Mouse (Mus musculus) thymus, adult 2 months (tissue): ENCODE results near the gene Clcn7.

Source experiments
- CTCF ChIP-seq: fragments of 200-500 bp; IDR thresholded peaks from 2 replicates; pipeline ENCODE4 v1.5.1; 2012; ENCODE audit warnings: mild to moderate bottlenecking, control low read depth, low read length, moderate library complexity, borderline replicate concordance; ENCODE audit not compliant: control insufficient read depth, poor library complexity, insufficient read depth; ENCODE audit errors: extremely low read depth
- POLR2A ChIP-seq: fragments of 200-500 bp; IDR thresholded peaks from 2 replicates; pipeline ENCODE4 v1.6.1; 2012; ENCODE audit warnings: mild to moderate bottlenecking, low read length, control low read depth, moderate library complexity; ENCODE audit not compliant: control insufficient read depth, poor library complexity, insufficient read depth; ENCODE audit errors: extremely low read depth

- TF ChIP-seq POLR2A (no peak), CTCF (no peak)
Measured at GRCm38 (mm10) chr17:25111739-25112422, 21.3 kb upstream of the Clcn7 start.
